Mouse (Mus musculus) E14TG2a.4 (cell line): ENCODE data around the gene Wnt5b.

Experiments
- H3K27me3 ChIP-seq: 2 replicates; pipeline ENCODE4 v1.6.1; 2014; ENCODE audit warnings: low read length, control low read depth; ENCODE audit not compliant: insufficient read depth
- H3K36me3 ChIP-seq: 2 replicates; pipeline ENCODE4 v1.6.1; 2014; ENCODE audit warnings: low read length, control low read depth; ENCODE audit not compliant: insufficient read depth
- H3K4me1 ChIP-seq: replicated peaks from 2 replicates; pipeline ENCODE4 v1.6.1; 2014; ENCODE audit warnings: low read depth, low read length, control low read depth
- H3K4me3 ChIP-seq: replicated peaks from 2 replicates; pipeline ENCODE4 v1.5.1; 2014; ENCODE audit warnings: mild to moderate bottlenecking, low read length
- H3K9me3 ChIP-seq: 2 replicates; pipeline ENCODE4 v1.6.1; 2014; ENCODE audit warnings: low read length, control low read depth
- CTCF ChIP-seq: conservative IDR thresholded peaks from 2 replicates; pipeline ENCODE4 v1.5.1; 2014; ENCODE audit warnings: low read length
- NANOG ChIP-seq: IDR thresholded peaks from 2 replicates; pipeline ENCODE4 v1.6.1; 2014; ENCODE audit warnings: borderline replicate concordance, low read length, mixed read lengths
- POU5F1 ChIP-seq: IDR thresholded peaks from 2 replicates; pipeline ENCODE4 v1.6.1; 2014; ENCODE audit warnings: low read length, borderline replicate concordance

Wnt5b gene

GRCm38 (mm10) chr6:119500086-119500485, 44.1 kb downstream of the Wnt5b start:
- H3K4me1 ChIP-seq = peaks cover 6% of the 10 kb centered on the region; the same call in 1 of the 2 replicates
- no peaks in the 10 kb centered on the region for H3K9me3 ChIP-seq
- no peaks in the 10 kb centered on the region; the same call in 1 of the 2 replicates for H3K27me3 ChIP-seq
- H3K4me3 ChIP-seq = no peak overlapping the region
- no peaks in the 10 kb centered on the region for H3K36me3 ChIP-seq
- TF ChIP-seq NANOG (no peak), CTCF (no peak), POU5F1 (no peak)

DNA sequence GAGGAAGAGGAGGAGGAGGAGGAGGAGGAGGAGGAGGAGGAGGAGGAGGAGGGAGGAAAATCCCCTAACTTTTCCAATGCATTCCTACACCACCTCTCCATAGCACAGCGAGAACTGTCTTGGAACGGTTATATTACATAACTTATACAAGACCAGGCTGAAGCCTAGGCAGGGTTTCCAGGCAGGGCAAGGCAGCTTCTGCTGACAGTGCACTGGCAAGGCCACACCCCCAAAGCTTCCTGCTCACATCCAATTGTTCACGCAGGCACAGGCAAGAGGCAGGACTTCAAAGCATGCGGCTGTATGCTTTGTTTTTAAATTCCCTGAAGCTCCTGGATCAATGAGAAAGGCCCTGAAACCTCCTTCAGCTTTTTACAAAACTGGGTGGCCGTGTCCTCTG, 44.9 kb downstream of the Wnt5b start:
- H3K4me3 ChIP-seq = no peak overlapping the region
- no peaks in the 10 kb centered on the region for H3K9me3 ChIP-seq
- no peaks in the 10 kb centered on the region; the same call in 1 of the 2 replicates for H3K4me1 ChIP-seq
- no peak for TF ChIP-seq POU5F1
- no peak for TF ChIP-seq NANOG
- TF ChIP-seq CTCF = no peak
- no peaks in the 10 kb centered on the region for H3K36me3 ChIP-seq
- H3K27me3 ChIP-seq = no peaks in the 10 kb centered on the region; the same call in 1 of the 2 replicates

- Histone ChIP-seq H3K27me3 (0 out of 2 replicates have a peak, but pooled peaks cover 2% of the 10 kb centered on the region), H3K4me1 (no peaks in the 10 kb centered on the region; the same call in 1 of the 2 replicates), H3K9me3 (no peaks in the 10 kb centered on the region), H3K4me3 (no peak overlapping the region), H3K36me3 (no peaks in the 10 kb centered on the region)
- TF ChIP-seq NANOG (no peak), CTCF (no peak), POU5F1 (no peak)
Measured at GRCm38 (mm10) chr6:119492630-119493014, 51.5 kb downstream of the Wnt5b start.

GRCm38 (mm10) chr6:119491997-119492629, 52.0 kb downstream of the Wnt5b start:
- Histone ChIP-seq H3K9me3 (no peaks in the 10 kb centered on the region), H3K27me3 (0 out of 2 replicates have a peak, but pooled peaks cover 2% of the 10 kb centered on the region), H3K4me3 (no peak overlapping the region), H3K4me1 (no peaks in the 10 kb centered on the region; the same call in 1 of the 2 replicates), H3K36me3 (no peaks in the 10 kb centered on the region)
- TF ChIP-seq POU5F1 (no peak), NANOG (no peak), CTCF (no peak)

GRCm38 (mm10) chr6:119491006-119491405, 53.1 kb downstream of the Wnt5b start:
- Histone ChIP-seq H3K27me3 (0 out of 2 replicates have a peak, but pooled peaks cover 2% of the 10 kb centered on the region), H3K9me3 (no peaks in the 10 kb centered on the region)

DNA sequence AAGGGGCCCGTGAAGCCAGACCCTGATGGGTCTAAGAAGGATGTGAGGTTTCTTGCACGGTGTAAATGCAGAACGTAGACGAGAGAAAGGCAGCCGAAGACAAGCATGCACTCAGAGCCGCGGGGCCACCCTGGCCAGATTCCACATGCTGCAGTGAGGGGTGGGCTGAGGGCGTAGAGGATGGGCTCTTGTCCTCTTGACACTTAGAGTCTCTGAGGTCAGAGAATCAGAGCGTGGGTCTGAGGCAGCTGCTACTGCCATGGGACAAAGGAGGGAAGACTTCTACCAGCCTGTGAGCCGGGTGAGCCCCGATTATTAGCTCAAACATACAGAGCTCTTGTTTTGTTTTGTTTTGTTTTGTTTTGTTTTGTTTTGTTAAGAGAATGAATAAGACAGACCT, 53.6 kb downstream of the Wnt5b start:
- TF ChIP-seq NANOG (no peak), POU5F1 (no peak), CTCF (no peak)

More at GRCm38 (mm10) chr6:119491006-119491405, 53.1 kb downstream of the Wnt5b start:
- H3K4me1 ChIP-seq = peaks cover 5% of the 10 kb centered on the region
- H3K36me3 ChIP-seq = no peaks in the 10 kb centered on the region; the same call in 1 of the 2 replicates
- H3K4me3 ChIP-seq = no peak overlapping the region
- TF ChIP-seq POU5F1 (no peak), CTCF (no peak), NANOG (no peak)

DNA sequence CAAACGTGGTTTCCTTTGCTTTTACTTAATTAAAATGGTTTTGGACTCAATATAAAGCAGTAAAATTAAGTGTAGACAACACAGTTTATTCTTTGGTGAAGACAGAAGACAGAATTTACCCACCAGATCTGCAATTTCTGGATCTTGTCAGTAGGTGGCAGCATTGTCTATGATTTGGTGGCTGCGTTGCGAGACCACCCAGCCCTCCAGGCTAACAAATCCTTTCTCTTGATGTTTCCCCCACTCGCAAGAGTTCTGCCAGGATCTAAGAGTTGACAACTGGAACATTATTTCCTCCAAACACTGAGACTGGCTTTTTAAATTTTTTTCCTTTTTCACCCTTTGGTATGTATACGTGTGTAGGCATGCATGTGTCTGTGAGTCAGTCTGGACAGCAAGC, 54.4 kb downstream of the Wnt5b start:
- peaks cover 16% of the 10 kb centered on the region for H3K4me1 ChIP-seq
- 0 out of 2 replicates have a peak, but pooled peaks cover 2% of the 10 kb centered on the region for H3K27me3 ChIP-seq
- TF ChIP-seq CTCF (peak; percentile 69), POU5F1 (no peak), NANOG (no peak)
- H3K4me3 ChIP-seq = no peak overlapping the region
- H3K36me3 ChIP-seq = peaks cover under 1% of the 10 kb centered on the region; the same call in 1 of the 2 replicates
- H3K9me3 ChIP-seq = no peaks in the 10 kb centered on the region

More for the DNA sequence above, 53.6 kb downstream of the Wnt5b start:
- Histone ChIP-seq H3K4me1 (peaks cover 10% of the 10 kb centered on the region), H3K9me3 (no peaks in the 10 kb centered on the region), H3K36me3 (no peaks in the 10 kb centered on the region; the same call in 1 of the 2 replicates), H3K27me3 (0 out of 2 replicates have a peak, but pooled peaks cover 2% of the 10 kb centered on the region), H3K4me3 (no peak overlapping the region)

GRCm38 (mm10) chr6:119487619-119488018, 56.5 kb downstream of the Wnt5b start:
- H3K36me3 ChIP-seq = peaks cover 20% of the 10 kb centered on the region

DNA sequence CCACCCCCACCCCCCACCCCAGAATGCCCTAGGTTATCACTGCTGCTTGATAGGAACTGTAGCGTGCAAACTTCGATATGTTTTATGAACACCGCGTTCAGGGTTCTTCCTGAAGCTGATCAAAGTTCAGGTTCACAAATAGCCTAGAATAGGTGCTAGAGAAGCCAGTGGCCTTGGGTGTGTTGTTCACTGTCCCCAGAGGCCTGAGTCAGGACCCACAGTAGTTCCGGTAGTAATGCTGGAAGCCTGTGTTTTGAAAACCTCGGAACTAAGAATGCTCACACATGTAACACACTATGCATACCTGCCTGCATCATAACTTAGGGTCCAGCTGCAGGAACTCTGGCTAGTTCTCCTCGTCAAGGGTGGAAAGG, 57.1 kb downstream of the Wnt5b start:
- Histone ChIP-seq H3K4me3 (no peak overlapping the region), H3K27me3 (peaks cover 2% of the 10 kb centered on the region; the same call in 1 of the 2 replicates), H3K9me3 (no peaks in the 10 kb centered on the region), H3K36me3 (peaks cover 22% of the 10 kb centered on the region), H3K4me1 (peaks cover 42% of the 10 kb centered on the region)
- TF ChIP-seq POU5F1 (no peak), NANOG (no peak)

More at GRCm38 (mm10) chr6:119487619-119488018, 56.5 kb downstream of the Wnt5b start:
- Histone ChIP-seq H3K4me3 (no peak overlapping the region), H3K27me3 (peaks cover 2% of the 10 kb centered on the region; the same call in 1 of the 2 replicates), H3K9me3 (no peaks in the 10 kb centered on the region), H3K4me1 (peaks cover 36% of the 10 kb centered on the region)
- no peak for TF ChIP-seq CTCF
- TF ChIP-seq POU5F1 = no peak
- TF ChIP-seq NANOG = no peak
